Mouse (Mus musculus) left cerebral cortex, adult 18-20 months (tissue): Measurements from ENCODE around the gene Iqch. TPM values are rescaled to one million over a fixed set of nuclear protein-coding genes. Genes with fewer than 3 reads are reported as not detected.
A peak's percentile ranks its signal among the peaks of the same experiment; 100 is the strongest.

Experiments used
- DNase-seq, 2 experiments: peaks; one replicate each; pipeline ENCODE4 v3.0.0; 2021 to 2022; ENCODE audit warnings: low spot score in 2 of 2, mixed read lengths in 1 of 2
- long read RNA-seq, 2 experiments: library from polyadenylated mRNA; stranded (forward); transcript quantifications; one replicate each; pipeline ENCODE4 v2.0.0; 2021
- total RNA-seq, 2 experiments: library from RNA; stranded (reverse); gene quantifications; 2 replicates each; pipeline ENCODE4 v1.2.3; 2021

Iqch gene
- total RNA-seq, result not detected
- long read RNA-seq, experiment 1, result 0 reads
- long read RNA-seq, experiment 2, partial matches to known transcripts, result 0 of 1 reads
- long read RNA-seq, experiment 2, other reads (novel, unspliced or antisense), result 1 of 1 reads

DNA sequence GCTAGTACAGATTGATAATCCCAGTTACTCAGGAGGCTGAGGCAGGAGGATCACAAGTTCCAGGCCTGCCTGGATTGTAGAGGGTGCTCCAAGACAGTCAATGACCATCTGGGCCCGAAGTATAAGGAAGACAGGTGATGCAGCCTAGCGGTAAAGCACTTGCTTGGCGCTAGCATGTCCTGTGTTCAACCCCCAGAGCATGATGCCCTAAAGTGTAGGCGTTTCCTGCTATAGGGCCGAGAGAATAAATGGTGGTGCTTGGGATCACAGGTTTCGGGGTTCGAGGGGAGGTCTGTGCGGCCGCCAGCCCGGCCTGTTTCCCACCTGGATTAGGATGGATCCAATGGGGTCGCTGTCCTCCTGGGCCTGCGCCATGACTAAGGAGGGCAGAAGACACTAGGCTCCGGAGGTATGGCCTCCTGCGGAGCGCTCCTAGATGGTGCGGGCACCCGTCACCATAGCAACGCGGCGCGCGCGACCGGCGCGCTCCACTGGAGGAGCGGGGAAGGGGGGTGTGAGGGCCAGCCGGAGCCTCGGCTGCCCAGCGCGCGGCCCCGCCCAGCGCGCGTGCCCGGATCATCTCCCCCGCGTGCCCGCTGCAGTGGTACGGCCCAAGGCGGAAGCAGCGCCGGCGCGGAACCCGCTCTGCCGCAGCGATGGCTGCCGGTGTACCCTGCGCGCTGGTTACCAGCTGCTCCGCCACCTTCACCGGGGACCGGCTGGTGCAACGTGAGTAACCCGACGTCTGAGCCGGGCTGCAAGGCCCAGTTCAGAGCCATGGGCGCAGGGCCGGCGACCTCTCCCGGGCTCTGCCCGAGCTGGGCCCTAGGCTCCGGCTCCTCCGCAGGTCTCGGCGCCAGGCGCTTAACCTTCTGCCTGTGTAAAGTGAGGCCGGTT lies at the start of gene Iqch, which contains the start of gene Aagab:
Gene Iqch, minus strand, starts transcription at position 451 of the 897 bp plus-strand sequence.
Gene Aagab, plus strand, starts transcription at position 618 of the 897 bp plus-strand sequence.
- peak; percentile 98 for DNase-seq

DNA sequence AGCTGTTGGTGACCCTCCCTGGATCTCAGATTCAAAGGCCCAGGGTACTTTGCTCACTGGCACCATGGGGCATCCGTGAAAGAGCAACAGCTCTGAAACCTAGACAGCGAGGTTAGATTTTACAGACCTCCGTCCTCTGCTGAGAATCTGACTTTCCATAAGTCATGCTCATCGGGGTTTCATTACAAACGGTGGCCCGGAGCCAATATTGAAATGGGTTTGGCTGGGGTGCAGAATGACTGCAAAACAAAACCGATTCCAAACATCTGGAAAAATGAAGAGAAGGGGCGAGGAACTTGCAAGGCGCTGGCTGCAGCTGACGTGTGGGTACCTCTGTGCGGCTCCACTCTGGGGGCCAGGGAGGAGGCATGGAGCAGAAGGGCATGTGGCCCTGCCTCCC lies 49.3 kb upstream of the Iqch start:
- no peak for DNase-seq

DNA sequence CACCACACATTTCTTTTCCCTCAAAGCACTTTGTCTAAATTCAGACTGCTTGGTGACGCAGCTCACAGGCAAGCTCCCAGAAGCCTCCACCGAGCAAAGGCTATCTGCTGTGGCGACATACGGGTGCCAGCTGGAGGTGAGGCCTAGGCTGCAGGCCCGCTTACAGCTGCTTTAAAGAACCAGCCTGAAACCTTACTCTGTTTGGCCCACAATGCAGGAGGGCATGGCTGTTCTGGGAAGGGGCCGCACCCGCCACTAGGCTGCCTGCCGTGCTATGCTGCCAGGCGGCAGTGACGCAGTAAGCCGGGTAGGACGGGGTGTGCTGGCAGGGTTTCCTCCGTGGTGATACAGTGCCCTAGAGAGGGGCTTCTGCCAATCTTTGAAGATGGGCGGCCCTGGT lies 48.6 kb upstream of the Iqch start:
- no peak for DNase-seq

DNA sequence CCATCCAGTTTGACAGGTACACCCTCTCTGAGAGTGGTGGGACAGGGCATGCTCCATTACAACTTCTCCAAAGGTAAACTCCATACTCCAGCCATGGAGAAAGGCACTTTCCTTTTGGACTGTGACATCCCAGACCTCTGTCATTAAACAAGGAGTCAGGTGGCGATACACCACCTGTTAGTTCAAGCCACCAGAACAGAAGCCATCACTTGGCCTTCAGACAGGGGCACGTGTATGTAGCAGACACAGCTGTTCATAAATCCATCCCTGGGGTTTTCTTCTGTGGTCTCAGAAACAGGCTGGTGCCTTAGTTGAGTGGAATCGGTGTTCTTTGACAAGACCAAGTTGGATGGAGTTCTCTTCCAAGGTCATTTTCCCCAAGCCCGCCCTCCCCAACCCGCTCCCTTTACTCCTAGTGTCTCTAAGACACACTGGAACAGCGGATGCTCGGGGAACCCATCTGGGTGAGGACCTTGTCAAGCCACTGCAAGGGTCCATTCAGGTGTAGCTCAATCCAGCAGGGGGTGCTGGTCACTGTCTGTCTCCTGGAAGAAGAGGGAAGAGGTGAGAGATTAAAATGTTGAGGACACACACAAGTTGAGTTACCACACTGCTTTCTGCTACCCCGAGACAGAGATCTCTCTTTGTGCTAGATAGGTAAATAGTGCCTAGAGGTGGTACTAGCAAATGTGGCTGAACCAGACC lies 47.7 kb upstream of the Iqch start:
- DNase-seq, result no peak

DNA sequence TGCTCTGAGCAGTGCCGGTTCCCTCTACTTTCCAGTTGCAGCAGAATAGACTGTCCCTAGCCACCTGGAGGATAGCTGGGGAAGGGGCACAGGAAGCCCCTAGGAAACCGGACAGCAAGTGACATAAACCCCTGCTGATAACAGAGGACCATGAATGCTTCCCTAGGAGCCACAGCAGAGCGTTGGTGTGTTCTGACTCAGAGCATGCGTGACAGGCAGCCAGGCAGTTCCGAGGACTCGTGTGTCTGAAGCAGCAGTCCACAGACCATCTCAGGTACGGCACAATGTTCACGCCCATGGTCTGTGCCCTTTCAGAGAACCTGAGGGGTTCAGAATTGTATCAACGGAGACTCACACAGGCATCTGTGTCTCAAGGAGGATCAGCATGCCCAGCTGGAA lies 46.2 kb upstream of the Iqch start:
- DNase-seq, result peak in 1 of 2 experiments; percentile 55

DNA sequence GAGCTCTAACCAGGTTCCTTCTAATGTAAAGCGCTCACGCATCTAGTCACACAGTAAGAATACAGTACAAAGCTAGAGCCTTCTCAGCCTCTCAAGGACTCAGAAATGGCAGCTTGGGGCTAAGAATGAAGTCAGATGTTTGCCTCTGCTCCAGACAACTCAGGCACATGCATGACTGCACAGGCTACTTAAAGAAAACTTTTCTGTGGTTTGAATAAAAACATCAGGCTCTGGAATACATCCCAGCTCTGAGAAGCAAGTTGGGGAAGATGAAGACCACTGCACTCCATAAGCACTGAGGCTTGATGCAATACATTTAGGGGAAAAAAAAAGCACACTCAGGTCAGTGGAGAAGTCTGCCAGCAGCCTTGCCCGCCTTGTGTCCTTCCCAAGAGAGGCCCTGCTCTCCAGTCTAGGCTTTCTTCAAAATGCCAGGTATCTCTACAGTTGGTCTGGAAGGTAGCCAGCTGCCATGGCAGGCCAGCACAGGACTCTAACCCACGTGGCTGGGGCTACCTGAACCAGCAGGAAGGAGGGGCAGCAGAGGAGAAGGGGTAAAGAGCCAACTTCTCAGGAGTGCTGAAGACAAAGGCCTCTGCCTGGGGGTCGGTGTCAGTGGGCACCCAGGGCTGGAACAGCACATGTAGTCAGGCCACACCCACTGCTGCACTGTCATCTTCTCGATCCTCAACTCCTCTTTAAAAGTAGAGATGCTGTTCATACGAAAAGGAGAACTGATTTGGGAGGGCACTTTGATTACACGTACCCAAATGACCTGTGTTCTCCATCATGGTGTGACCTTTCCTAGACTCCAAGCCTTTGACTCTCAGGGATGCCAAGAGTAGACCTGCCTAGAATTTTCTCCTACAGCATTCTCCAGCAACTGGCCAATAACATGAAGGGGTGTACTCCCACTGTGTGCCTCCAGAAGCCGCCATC lies 45.6 kb upstream of the Iqch start:
- DNase-seq, result no peak

DNA sequence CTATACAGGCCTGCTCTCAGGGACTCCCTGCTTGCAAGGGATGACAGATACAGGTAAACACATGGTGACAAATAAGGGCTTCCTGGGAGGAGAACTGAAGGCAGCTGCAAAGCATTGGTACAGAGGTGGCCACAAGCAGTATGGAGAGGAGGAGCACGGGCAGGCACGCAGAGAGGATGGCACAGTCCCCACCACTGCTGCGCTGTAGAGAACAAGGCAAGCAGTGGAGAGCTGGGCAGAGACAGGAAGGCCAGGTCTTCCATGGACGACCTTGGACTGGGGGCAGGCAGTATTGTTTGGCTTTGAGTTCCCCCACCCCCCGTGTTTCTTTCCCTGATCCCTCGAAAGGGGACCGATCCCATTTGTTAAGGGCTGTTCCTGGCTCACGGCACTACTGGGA lies 42.8 kb upstream of the Iqch start:
- DNase-seq, result no peak

DNA sequence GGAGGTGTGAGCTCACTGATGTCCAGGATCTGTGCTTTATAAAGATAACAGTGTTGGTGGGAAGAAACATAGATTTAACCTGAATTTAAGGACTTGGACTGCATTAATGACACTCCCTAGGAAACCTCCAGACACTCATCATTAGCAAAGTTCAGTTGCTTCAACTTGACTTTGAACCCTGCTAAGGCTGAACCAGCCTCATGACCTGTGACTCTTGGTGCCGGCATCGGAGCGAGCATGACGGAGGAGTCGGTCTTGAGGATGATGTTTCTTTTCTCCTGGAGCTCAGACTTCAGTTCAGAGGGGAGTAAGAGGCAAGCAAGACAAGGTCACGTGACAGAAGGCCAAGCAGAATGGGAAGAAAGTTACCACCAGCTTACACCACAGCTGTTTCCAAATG lies 41.7 kb upstream of the Iqch start:
- DNase-seq, result no peak

DNA sequence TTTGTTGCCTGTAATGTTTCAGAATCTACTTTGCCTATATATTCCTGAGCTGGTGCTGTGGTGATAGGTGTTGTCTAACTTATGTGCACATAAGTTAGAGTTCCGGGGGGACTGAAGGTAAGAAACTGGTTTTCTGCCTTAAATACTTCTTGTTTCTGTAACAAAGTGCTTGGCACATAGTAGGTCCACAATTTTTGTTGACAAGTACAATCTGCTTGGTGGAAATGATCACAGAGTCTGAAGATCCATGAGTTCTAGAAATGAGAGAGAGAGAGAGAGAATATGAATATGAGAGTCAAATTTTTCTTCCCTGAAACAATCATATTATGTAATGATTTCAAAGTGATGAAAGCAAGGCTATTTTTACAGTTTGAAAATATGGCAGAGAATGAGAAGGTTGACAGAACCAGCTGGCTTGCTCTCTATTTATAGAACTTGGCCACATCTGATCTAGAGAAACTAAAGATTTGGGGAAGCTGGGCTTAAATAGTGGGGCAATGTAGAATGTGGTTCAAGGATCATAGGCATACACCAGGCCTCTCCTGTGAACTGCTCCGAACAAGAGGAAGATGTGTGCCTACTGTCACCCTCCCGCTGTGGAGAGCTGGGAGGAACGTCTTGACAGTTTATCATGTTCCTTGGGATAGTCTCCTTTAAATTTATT lies 39.8 kb upstream of the Iqch start:
- no peak for DNase-seq

DNA sequence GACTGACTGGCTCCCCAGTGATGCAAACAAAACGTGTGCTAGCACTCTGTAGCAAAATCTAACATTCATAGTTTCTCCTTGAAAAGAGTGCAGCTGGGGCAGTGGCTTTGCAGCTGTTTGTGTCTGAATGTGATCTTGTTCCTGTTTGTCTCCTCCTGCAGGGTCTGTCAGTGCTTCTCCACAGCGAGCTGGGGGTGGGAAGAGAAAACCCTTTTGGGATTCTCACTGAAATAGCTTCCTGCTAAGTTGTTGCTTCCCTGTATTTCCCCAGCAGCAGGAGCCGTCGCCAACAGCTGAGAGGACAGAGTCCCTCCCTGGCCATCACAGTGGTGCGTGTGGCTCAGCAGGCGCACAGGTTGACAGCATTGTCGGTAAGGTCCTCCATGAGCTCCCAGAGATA lies 33.8 kb upstream of the Iqch start:
- no peak for DNase-seq

DNA sequence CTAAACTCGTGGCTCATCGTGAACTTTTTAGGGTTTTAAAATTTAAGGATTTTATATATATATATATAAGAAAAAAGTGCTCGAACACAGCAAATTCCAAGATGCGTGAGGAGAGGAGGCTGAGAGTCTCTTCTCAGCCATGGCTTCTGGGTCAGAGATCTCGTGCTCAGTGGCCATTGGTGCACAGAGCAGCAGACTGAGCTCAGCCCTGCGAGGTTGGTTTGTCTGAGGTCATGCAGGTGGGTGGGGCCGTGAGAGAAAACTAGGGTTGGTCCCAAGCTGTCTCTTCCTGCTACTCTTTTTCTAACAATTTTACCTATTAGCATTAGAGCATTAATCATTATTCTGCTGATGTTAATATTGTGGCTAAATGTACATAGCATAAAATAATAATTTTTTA lies 31.0 kb upstream of the Iqch start:
- DNase-seq, result no peak

DNA sequence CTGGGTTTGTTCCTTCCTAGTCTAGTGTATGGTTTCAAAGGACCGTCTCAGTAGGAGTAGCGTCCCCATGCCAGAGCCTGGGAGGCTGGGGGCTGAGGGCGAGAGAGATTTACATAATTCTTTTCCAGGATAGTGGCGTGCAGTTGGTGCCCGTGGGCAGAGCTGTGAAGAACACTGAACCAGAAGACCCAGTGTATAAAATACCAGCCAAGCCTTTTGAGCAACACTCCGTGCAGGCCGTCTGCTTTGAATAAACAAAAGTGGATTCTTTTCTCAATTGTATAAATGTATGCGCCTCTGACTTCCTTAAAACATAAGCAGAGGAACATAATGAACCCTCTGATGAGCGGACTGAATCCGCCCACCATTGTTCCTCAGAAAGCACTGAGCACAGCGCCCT lies 30.6 kb upstream of the Iqch start:
- peak; percentile 66 to 81 for DNase-seq

DNA sequence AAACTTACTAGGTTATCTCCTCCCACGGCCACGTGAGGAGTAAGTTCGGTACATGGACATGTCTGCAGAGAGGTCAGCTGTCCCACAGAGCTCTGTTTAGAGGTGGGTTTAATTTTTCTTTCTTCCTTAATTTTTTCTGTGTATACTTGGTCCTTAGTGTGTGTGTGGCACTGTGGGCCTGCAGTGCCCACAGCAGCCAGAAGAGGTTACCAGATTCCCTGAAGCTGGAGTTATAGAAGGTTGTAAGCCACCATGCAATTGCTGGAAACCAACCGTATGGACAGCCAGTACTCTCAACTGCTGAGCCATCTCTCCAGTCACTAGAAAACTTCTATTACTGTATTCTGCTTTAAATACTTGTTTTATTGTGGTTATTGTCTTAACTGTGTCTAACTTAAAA lies 29.8 kb upstream of the Iqch start:
- DNase-seq, result no peak

DNA sequence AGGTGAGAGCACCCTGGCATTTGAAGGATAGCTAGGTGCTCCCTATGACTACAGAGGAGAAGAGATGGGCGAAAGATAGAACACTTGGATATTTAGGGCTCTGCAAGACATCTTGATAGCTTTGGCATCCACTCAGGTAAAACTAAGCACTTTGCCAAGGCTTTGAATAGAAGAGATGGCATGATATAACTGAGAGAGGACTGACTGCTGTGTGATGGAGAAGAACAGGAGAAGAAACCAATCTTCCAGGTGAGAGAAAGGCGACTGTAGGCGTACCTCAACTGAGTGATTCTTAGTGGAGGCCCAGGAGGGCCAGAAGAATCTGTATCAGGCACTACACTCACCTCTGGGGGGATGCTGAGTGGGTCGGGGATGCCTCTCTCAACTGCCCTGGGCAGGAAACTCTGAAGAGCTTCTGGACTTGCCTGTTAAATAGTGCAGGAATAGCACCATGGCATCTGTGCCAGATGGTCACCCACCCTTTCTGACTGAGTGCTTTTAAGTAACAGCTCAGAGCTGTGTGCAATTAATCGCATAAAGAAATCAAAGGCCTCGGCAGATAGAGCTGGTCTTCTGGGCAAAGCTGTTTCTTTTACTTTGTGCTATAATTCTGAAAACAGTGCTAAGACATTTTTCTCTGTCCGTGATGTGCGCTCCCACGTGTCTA lies 22.9 kb upstream of the Iqch start:
- no peak for DNase-seq

DNA sequence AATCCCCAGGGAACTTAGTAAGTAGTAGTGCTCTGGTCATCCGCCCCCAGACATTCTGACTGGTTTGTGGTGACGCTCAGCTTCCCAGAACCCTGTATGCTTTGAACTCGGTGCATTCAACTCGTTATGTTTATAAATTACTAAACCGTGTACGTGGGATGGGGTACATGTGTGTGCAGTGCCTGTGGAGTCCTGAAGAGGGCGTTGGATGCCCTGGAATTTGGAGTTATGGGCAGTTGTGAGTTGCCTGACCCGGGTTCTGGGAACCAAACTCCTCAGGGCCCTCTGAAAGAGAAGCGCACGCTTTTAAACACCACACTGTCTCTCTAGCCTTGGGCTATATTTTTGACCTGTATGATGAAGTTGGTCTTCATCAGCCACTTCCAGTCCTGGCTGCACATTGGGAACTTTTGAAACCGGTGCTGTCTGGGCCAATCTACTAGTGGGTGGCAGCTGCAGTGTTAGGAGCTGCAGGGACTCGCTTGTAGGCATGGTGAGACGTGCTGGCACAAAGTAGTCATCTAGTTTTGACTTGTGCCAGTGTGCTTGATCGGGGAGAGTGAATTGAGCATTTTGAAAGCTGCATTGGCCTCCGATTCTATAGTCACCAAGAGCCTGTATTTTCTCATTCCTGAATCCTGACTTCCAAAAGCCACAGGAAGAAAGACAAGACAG lies 21.7 kb upstream of the Iqch start:
- DNase-seq, result no peak

DNA sequence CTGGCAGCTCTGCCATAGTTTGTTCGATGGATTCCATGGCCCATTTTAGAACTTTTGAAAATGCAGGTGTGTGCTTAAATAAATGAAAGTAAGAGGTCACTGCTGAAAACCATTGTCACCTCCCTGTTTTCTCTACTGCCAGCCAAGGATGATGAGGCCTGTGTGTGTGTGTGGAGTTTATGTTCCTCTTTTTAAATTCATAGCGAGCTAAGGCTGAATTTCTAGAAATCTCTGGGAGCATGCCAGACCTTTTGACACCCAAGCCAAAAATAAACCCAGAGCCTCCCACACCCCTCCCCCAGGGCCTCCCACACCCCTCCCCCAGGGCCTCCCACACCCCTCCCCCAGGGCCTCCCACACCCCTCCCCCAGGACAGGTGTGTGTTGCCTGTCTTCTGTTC lies 15.7 kb upstream of the Iqch start:
- no peak for DNase-seq

DNA sequence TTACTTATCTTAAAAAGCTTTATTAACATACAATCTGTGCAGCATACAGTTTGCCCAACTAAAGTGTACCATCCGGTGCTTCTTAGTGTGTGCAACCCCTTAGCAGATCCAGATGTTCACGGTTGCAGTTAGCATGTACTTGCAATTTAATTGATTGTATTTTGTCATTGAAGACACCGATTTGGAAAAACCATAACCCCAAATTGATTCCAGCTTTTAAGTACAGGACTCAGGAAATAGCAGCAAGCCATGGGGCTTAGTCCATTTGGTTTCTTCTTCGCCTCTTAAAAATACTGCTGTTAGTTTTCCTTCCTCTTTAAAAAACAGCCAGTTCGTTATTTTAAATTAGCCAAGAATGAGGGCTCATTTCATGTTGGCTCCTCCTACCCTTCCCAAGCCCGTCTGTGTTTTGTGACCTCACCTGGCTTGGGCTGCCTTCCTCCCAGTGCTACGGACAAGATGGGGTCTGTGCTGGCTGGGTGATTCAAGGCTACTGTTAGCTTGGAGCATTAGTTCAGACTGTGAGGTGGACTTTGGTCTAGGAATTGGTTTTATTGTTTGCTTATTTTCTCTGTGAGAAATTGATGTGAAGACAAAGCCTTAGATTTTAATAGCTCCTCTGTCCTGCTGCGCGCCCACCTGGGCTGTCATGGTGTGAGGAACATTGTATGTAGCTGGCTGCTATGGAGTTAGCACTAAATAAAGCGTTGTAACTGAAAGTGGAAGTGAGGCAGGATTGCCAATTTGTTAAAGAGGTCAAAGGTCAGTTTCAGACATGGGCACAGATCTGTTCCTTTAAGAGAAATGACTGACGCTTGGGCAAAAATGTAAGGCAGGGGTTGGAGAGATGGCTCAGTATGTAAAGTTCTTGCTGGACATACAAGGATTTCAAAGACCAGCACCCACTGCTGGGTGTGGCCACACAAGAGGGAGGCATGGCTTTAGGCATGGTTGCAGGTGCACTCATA lies 12.0 kb upstream of the Iqch start:
- DNase-seq, result no peak

DNA sequence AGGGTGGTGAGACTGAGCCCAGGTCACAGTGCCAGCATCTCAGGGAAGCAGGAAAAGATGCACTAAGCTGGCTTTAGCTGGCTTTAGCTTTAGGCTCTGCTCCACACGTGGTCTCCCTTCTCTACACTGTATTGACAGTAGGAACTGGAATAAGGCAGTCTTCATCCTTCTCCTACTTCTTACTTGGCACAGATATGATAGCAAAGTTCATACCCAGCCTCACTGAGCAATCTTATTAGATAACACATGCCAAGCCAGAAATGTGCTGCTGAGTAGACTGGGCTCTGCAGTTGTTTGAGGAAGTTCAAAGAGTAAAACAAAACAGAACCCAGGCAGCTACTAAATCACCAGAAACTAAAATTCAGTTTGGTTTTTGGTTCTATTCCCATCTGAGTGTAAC lies 11.3 kb upstream of the Iqch start:
- DNase-seq, result no peak
